Mouse (Mus musculus) kidney, postnatal 0 days (tissue): ENCODE data around the gene Anapc7. TPM values are rescaled to one million over a fixed set of nuclear protein-coding genes. Genes with fewer than 3 reads are reported as not detected.

Source experiments
- ATAC-seq: fragments of 200-750 bp; cut with Nextera tagmentation; replicated peaks from 2 replicates; pipeline ENCODE4 v1.8.0; 2017; ENCODE audit warnings: low read depth, moderate number of reproducible peaks, moderate TSS enrichment, moderate library complexity; ENCODE audit not compliant: low FRiP score
- DNase-seq: peaks from one replicate; pipeline ENCODE4 v3.0.0-alpha.2; 2016; ENCODE audit warnings: low spot score
- H3K27ac ChIP-seq: fragments of 300-500 bp; sonication (generic); 2 replicates; pipeline ENCODE4 v1.5.1; 2014; ENCODE audit warnings: mild to moderate bottlenecking
- H3K27me3 ChIP-seq: fragments of 300-500 bp; sonication (generic); 2 replicates; pipeline ENCODE4 v1.6.1; 2014; ENCODE audit warnings: low read length, mixed read lengths; ENCODE audit not compliant: insufficient read depth
- H3K36me3 ChIP-seq: fragments of 300-500 bp; sonication (generic); 2 replicates; pipeline ENCODE4 v1.6.1; 2014; ENCODE audit warnings: low read length, mixed read lengths; ENCODE audit not compliant: insufficient read depth
- H3K4me1 ChIP-seq: fragments of 300-500 bp; sonication (generic); replicated peaks from 2 replicates; pipeline ENCODE4 v1.6.1; 2014; ENCODE audit warnings: antibody characterized with exemption, low read length, mixed read lengths; ENCODE audit not compliant: insufficient read depth
- H3K4me2 ChIP-seq: fragments of 300-500 bp; sonication (generic); 2 replicates; pipeline ENCODE4 v1.6.1; 2014; ENCODE audit warnings: mild to moderate bottlenecking, low read length, moderate library complexity, mixed read lengths
- H3K4me3 ChIP-seq: fragments of 300-500 bp; sonication (generic); replicated peaks from 2 replicates; pipeline ENCODE4 v1.5.1; 2014; ENCODE audit warnings: low read depth, low read length
- H3K9ac ChIP-seq: fragments of 300-500 bp; sonication (generic); 2 replicates; pipeline ENCODE4 v1.6.1; 2014; ENCODE audit warnings: low read depth, low read length
- H3K9me3 ChIP-seq: fragments of 300-500 bp; sonication (generic); replicated peaks from 2 replicates; pipeline ENCODE4 v1.6.1; 2016; ENCODE audit warnings: low read length, inconsistent platforms, mixed read lengths
- CTCF ChIP-seq: IDR thresholded peaks from 2 replicates; pipeline ENCODE4 v1.5.1; 2016; ENCODE audit warnings: antibody characterized with exemption, low read depth, mild to moderate bottlenecking, moderate library complexity
- WGBS: fragments of 180-500 bp; shearing (Covaris S2); extraction: QIAGEN DNeasy Blood & Tissue Kit; methylation state at CpG from one replicate; pipeline ENCODE4 v1.1.7; 2014; 5-methylcytosine and 5-hydroxymethylcytosine counted together
- polyA plus RNA-seq: library from polyadenylated mRNA; unstranded; fragments of >200 nt; fragmentation: Nextera tagmentation; extraction: Ambion mirVana; gene quantifications from 2 replicates; pipeline ENCODE4 v1.2.1, GENCODE M21; 2015

Anapc7 gene
- polyA plus RNA-seq, 1 experiment from 2014 or later: 37.5 TPM

DNA sequence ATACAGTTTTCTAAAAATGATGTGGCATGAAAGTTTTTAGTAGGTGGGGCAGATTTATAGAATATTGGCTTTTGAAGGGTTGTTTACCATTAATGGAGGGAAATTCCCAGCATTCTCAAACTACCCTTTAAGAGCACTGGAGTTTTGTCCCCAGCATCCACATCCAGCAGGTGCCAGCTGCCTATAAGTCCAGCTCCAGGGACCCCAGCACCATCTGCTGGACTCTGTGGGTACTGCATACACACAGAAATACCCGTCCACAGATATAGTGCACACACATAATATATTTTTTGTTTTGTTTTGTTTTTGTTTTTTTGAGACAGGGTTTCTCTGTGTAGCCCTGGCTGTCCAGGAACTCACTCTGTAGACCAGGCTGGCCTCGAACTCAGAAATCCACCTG, 27.6 kb upstream of the Anapc7 start:
- WGBS: 56% methylated on average over 2 of the region's 2 CpGs
- ATAC-seq (no peak), DNase-seq (peak; percentile 69)
- H3K4me2 ChIP-seq: no peak overlapping the region
- no peaks in the 10 kb centered on the region for H3K27me3 ChIP-seq
- H3K27ac ChIP-seq: no peak overlapping the region
- H3K9ac ChIP-seq: no peak overlapping the region
- peaks cover 12% of the 10 kb centered on the region for H3K36me3 ChIP-seq
- no peak overlapping the region for H3K4me3 ChIP-seq
- H3K4me1 ChIP-seq: no peaks in the 10 kb centered on the region
- no peaks in the 10 kb centered on the region for H3K9me3 ChIP-seq
- TF ChIP-seq CTCF: peak; percentile 88

- WGBS: 75% methylated on average over 10 of the region's 10 CpGs
- Histone ChIP-seq H3K27ac (peak overlapping the region; percentile 72), H3K36me3 (peaks cover 16% of the 10 kb centered on the region), H3K4me1 (no peaks in the 10 kb centered on the region), H3K27me3 (no peaks in the 10 kb centered on the region), H3K4me2 (no peak overlapping the region), H3K9ac (no peak overlapping the region), H3K4me3 (no peak overlapping the region), H3K9me3 (no peaks in the 10 kb centered on the region)
- no peak; the same call in 1 of the 2 replicates for ATAC-seq
- peak; percentile 59 for DNase-seq
- no peak for TF ChIP-seq CTCF
These were observed 24.7 kb upstream of the Anapc7 start for GRCm38 (mm10) chr5:122396791-122397190.

GRCm38 (mm10) chr5:122397495-122397894, 24.0 kb upstream of the Anapc7 start:
- WGBS: 85% methylated on average over 8 of the region's 8 CpGs
- H3K27ac ChIP-seq: peak overlapping the region; percentile 19; the same call in 1 of the 2 replicates
- TF ChIP-seq CTCF: no peak
- no peaks in the 10 kb centered on the region for H3K9me3 ChIP-seq
- H3K4me3 ChIP-seq: no peak overlapping the region
- no peaks in the 10 kb centered on the region for H3K4me1 ChIP-seq
- no peaks in the 10 kb centered on the region for H3K27me3 ChIP-seq
- no peak overlapping the region for H3K4me2 ChIP-seq
- no peak for DNase-seq
- H3K9ac ChIP-seq: no peak overlapping the region
- H3K36me3 ChIP-seq: peaks cover 22% of the 10 kb centered on the region
- no peak for ATAC-seq

- no peaks in the 10 kb centered on the region for H3K27me3 ChIP-seq
- no peak for DNase-seq
- no peak overlapping the region for H3K4me3 ChIP-seq
- H3K9me3 ChIP-seq: no peaks in the 10 kb centered on the region
- TF ChIP-seq CTCF: no peak
- no peak overlapping the region for H3K4me2 ChIP-seq
- H3K27ac ChIP-seq: no peak overlapping the region
- no peak overlapping the region for H3K9ac ChIP-seq
- H3K4me1 ChIP-seq: no peaks in the 10 kb centered on the region
- peaks cover 46% of the 10 kb centered on the region for H3K36me3 ChIP-seq
- 87% methylated on average over 8 of the region's 8 CpGs for WGBS
- no peak for ATAC-seq
These were observed 21.6 kb upstream of the Anapc7 start for GRCm38 (mm10) chr5:122399871-122400270.

GRCm38 (mm10) chr5:122400628-122401302, 20.7 kb upstream of the Anapc7 start:
- H3K4me3 ChIP-seq: no peak overlapping the region
- ATAC-seq: no peak
- H3K36me3 ChIP-seq: peaks cover 55% of the 10 kb centered on the region
- WGBS: 56% methylated on average over 18 of the region's 18 CpGs
- no peaks in the 10 kb centered on the region for H3K9me3 ChIP-seq
- no peaks in the 10 kb centered on the region for H3K27me3 ChIP-seq
- H3K4me1 ChIP-seq: no peaks in the 10 kb centered on the region
- no peak overlapping the region for H3K4me2 ChIP-seq
- DNase-seq: peak; percentile 49
- H3K27ac ChIP-seq: 0 out of 2 replicates have a peak overlapping the region, but pooled peaks have one; percentile 8
- no peak for TF ChIP-seq CTCF
- no peak overlapping the region for H3K9ac ChIP-seq

GRCm38 (mm10) chr5:122401303-122401640, 20.2 kb upstream of the Anapc7 start:
- H3K9ac ChIP-seq: no peak overlapping the region
- H3K27ac ChIP-seq: no peak overlapping the region
- H3K27me3 ChIP-seq: no peaks in the 10 kb centered on the region
- H3K4me2 ChIP-seq: no peak overlapping the region
- WGBS: 17% methylated on average over 8 of the region's 8 CpGs
- peak; percentile 95 for TF ChIP-seq CTCF
- no peak overlapping the region for H3K4me3 ChIP-seq
- H3K36me3 ChIP-seq: peaks cover 60% of the 10 kb centered on the region
- no peaks in the 10 kb centered on the region for H3K4me1 ChIP-seq
- no peaks in the 10 kb centered on the region for H3K9me3 ChIP-seq
- peak; percentile 78 for DNase-seq
- ATAC-seq: no peak

DNA sequence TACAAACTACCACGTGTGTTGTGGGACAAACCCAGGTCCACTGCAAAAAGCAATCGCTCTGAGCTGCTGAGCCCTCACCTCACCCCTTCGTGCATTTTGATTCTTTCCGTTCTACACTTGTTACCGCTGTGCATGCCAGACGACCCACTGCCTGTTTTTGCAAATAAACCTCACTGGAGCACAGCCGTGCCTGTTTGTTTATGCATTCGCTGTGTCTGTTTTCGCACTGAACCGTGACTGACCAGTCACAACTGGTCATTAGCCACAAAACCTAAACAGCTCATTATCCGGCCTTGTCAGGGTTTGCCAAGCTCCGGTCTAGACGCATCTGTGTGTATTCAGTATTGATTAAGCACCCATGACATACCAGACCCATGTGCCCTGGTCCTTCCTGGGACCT, 19.3 kb upstream of the Anapc7 start:
- H3K4me2 ChIP-seq: no peak overlapping the region
- no peak overlapping the region for H3K4me3 ChIP-seq
- no peaks in the 10 kb centered on the region for H3K4me1 ChIP-seq
- H3K36me3 ChIP-seq: peaks cover 61% of the 10 kb centered on the region
- no peaks in the 10 kb centered on the region for H3K27me3 ChIP-seq
- TF ChIP-seq CTCF: no peak
- ATAC-seq: no peak
- no peak overlapping the region for H3K9ac ChIP-seq
- 0 out of 2 replicates have a peak overlapping the region, but pooled peaks have one; percentile 16 for H3K27ac ChIP-seq
- H3K9me3 ChIP-seq: no peaks in the 10 kb centered on the region
- no peak for DNase-seq
- WGBS: 75% methylated on average over 13 of the region's 13 CpGs
